Mouse (Mus musculus): ENCODE measurements around the gene Commd1. TPM values are rescaled to one million over a fixed set of nuclear protein-coding genes. Genes with fewer than 3 reads are reported as not detected.

Gene Commd1
- 52.9 and 62.5 TPM in 2 replicates for total RNA-seq (2017)

DNA sequence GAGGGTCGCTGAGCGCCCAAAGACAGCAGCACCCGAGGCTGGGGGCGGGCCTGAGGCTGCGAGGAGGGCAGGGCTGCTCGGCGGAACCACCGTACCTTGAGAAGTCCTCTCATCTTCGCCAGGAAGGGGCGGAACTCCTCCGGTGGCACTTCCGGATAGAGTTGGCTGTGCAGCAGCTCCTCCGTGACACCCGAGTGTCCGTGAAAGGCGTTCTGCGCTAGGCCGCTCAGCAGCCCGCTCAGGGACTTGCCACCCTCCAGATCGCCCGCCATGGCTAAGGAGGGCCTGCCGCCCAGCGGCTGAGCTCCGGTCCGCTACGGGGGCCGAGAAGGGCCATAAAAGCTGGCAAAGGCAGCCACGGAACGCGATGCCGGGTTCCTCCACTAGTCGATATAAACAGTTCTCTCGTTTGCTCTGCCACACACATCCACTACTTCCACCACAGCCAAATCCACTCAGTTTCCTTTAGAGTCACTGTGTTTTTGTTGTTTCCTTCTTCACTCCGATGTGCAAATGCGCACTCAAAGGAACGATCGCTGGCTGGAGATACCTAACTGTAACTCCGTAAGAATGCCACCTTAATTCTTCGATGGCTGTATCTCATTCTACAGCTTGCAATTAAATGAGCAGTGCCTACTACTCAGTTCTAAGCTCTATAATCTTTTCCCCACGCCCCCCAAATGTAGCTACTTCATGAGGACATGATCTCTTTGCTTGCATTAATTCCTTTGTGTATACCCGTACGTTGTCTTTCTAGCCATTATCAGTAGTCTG lies at the start of gene Commd1, which contains the start of gene Gm28048:
Gene Commd1 (minus strand): TSS at position 399 of the 774 bp plus-strand sequence.
Gene Gm28048 (minus strand): TSS at position 107 of the 774 bp plus-strand sequence.
- peak; percentile 93 for ATAC-seq (replicated peaks; ENCODE audit: low read depth, poor library complexity, severe bottlenecking)

DNA sequence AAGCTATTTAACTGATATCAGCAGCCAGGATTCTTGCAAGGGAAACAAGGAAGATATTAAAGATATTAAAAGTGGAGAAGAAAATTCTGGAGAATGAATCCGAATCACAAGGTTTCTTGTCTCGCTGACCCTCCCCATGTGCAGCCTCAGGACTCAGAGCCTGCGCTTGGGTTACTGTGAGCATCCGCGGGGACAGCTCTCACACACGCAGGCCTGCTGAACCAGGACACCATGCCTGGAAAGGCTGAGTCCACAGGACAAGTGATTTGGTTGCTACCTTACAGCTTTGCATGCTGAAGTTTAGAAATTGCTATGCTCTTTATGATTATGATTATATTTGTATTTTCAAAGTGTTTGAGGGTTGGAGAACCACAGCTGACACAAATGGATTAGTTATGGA lies 47.2 kb upstream of the Commd1 start:
- no peak for ATAC-seq (replicated peaks; ENCODE audit: low read depth, poor library complexity, severe bottlenecking)

DNA sequence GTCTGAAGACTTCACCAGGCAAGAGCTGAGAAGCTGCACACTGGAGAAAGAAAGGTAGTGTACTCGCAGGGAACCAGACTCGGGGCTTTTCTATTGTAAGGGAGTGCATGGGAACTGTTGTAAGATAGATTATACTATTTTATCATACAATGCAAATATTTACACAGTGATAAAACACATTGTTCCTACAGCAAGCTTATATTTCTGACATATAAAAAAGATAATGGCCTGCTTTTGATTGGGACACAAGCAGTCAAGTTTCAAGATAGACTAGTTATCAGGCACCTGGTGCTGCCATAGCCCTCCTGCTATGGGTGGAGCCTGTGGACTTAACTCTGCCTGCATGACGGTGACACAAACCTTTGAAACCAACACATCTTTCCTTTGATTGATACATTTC lies 46.8 kb upstream of the Commd1 start:
- ATAC-seq (replicated peaks; ENCODE audit: low read depth, poor library complexity, severe bottlenecking), result no peak

DNA sequence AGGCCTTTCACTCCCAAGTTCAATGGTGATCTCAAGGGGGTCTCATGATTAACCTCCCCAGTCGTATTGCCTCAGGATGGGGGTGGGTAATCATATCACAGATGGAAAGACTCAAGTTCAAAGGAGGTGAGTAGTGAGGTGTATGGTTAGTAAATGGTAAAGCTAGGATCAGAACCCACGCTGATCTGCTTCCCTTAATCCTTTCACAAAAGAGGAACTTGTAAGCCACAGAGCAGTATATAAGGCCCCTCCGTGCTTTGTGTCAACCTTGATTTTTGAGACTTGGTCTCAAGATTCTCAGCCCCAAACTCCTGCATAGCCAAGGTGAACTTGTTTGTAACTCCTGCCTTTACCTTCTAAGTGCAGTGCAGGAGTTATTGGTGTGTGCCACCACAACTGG lies 42.0 kb upstream of the Commd1 start:
- ATAC-seq (replicated peaks; ENCODE audit: low read depth, poor library complexity, severe bottlenecking), result 0 out of 2 replicates have a peak, but pooled peaks have one; percentile 50

DNA sequence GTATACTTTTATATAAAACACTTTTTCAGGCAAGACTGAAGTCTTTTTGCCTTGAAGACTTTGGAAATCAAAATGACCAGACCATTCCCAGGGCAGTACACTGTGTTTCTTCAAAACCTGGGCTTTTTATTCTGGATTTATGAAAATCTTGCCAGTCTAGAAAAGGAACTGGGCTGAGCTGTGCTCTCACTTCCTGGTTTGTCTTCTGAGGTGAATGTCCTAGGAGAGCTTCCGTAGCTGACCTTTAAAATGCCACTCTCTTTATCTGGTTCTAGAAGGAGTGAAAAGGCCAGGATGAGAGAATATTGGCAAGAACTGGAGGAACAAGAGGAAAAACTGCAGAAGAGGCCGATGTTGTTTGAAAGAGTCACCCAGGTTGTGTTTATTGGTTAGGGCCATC lies 41.0 kb upstream of the Commd1 start:
- no peak for ATAC-seq (replicated peaks; ENCODE audit: low read depth, poor library complexity, severe bottlenecking)

DNA sequence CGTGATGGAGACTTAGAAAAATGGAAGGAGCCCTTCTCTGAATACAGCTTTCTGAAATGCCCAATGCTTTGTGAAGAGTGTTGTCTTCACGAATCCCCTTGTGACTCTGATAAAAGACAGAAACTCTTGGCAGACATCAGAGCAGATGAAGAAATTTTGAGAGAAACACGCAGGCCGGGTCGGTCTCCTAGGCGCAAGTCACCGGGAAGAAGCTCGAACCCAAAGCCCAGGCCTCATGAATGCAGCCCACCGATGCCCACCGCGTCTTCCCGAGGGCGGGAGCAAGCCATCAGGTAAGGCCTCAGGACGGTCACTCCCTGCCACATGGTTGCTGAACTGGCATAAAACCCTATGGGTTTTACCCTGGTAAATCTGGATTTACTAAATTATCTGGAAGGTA lies 38.7 kb upstream of the Commd1 start:
- no peak for ATAC-seq (replicated peaks; ENCODE audit: low read depth, poor library complexity, severe bottlenecking)

DNA sequence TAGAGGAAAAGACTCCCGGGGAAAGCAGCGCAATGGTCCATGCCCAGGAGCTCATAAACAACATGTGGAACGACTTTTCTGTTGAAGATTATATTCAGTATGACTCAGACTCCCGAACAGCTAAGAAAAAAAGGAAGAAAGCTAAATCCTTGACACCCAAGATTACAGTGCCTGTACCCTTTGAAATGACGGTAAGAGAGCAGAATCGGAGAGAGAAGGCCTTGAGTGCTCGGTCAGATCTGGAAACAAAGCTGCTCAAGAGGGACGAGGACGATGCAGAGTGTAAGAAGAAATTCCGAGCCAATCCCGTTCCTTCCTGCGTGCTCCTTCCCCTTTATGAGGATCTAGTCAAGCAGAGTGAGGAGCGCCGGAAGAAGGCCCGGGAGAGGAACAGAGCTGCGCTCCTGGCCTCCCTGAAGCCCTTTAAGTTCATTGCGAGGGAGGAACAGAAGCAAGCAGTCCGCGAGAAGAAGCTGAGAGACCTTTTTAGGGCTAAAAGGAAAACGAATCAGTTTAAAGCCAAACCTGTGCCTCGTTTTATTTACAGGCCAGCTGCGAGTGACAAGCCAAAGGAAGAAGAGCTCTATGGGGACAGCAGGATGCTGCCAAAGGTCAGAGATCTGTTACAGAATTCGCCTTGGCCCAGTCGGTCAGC lies 38.1 kb upstream of the Commd1 start:
- ATAC-seq (replicated peaks; ENCODE audit: low read depth, poor library complexity, severe bottlenecking), result no peak

DNA sequence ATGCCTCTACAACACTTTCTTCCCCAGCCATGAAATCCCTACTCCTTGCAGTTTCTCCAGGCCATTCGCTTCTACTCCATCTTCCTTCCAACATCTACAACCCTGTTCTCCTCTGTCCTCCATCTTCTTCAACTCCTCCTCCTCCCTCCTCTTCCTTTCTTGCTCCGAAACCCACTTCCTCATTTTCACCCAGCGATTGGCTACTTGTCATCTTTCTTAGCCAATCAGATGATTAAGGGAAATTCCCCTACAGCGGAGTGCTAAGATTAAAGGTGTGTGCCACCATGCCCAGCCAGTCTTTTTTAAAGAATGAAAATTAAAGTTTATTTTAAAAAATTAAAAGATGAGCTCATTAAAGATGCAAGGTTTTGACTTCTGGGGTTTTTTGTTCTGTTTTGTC lies 35.8 kb upstream of the Commd1 start:
- no peak for ATAC-seq (replicated peaks; ENCODE audit: low read depth, poor library complexity, severe bottlenecking)

DNA sequence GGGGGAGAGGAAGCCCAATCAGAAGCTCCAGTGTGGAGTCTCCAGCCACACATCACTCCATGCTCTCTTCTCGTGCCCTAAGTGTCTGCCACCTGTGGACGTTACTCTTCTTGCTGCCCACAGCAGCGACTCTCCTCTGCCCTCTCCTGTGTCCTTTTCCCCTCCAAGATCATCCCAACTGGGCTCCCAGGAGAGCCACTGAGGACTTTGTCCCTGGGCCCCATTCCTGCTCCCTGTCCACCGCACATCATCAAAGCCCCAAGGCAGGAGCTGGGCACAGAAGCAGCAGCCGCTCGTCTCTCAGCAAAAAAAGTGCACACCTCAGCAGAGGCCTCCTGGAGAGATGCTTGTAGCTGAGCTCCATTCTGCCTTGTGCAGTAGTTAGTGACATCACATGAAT lies 32.8 kb upstream of the Commd1 start:
- no peak for ATAC-seq (replicated peaks; ENCODE audit: low read depth, poor library complexity, severe bottlenecking)

DNA sequence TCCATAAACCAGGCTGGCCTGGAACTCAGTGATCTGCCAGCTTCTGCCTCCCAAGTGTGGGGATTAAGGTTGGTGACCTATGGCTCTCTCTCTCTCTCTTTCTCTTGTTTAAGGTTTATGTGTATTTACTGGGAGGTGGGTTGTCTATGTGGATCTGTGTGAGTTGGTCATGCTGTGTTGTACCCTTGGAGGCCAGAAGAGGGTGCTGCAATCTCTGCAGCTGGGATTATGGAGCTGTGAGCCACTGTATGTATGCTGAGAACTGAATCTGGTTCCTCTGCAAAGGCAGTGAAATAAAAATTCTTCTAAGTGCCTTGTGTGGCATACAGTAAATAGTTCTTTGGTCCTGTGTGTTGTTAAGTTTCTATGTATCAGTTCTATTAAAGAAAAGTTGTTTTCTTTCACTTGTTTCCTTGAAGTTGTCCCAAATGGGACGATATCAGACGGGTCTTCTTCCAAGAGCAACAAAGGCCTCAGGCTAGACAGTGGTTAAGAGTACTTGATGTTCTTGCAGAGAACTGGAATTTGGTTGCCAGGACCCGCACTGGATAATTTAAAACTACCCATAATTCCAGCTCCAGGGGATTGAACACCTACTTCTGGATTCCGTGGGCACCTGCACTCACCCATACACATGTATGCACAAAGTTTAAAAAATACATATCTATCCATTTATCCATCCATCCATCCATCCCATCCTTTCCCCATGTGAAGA lies 31.6 kb upstream of the Commd1 start:
- ATAC-seq (replicated peaks; ENCODE audit: low read depth, poor library complexity, severe bottlenecking), result peak; percentile 83

DNA sequence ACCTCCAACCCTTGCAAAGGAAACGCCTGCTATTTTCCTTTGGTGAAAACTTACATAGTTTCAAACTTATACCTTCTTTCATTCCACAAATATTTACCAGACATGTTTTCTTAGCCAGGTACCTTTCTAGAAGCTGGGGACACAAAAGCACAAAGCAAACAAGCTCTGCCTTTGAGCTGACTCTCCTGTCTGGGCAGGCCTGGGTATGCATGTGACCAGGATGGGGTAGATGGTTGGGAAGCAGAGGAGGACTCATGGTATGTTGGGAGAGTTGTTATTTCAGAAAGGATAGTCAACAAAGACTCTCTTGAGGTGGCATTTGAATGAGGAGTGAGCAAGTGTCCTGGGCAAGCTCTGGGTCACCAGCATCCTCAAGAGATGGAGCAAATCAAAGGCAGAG lies 30.9 kb upstream of the Commd1 start:
- no peak for ATAC-seq (replicated peaks; ENCODE audit: low read depth, poor library complexity, severe bottlenecking)

DNA sequence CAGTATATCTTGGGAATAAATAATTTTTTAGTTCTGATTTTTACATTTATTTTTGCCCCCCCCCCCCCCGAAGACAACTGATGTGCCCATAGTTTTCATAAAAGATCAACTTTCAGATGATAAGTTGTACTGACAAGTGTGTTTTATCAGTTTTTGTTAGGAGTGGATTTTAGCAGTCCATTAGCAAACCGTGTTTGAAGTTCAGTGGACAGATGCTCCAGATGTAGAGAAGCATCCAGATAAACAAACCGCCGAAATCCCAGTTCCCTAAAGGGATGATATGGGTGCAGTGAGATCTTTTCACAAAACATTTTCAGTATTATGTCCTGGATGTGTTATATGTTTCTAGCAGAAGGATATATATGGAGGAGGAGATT lies 26.6 kb upstream of the Commd1 start:
- no peak for ATAC-seq (replicated peaks; ENCODE audit: low read depth, poor library complexity, severe bottlenecking)

DNA sequence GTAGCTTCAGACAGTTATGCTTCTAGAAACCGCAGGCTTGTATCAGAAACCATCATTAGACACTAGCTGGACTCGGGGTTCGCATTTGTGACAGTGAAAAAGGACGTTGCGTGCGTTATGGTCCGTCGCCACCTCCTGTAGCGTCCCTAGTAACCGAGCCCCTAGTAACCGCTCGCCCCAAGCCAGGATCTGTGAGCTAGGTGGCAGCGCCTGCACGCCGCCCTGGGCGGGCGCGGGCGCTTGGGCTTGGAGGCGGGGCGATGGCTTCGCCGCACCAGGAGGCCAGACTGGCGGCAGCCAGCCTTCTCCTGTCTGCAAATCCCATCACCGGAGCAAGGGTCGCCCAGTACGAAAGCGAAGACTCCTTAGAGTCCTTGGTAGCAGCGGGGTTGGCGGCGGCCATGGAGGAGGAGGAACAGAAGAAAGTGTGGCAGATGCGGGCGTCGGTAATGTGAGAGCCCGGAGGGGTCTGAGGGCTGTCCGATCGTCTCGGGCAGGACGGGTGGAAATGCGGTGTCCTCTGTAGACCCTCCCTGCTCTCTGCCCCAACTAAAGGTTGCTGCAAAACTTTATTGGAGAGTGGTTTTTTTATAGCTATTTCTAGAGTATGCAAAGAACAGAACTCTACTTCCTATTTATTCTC lies 26.1 kb upstream of the Commd1 start:
- ATAC-seq (replicated peaks; ENCODE audit: low read depth, poor library complexity, severe bottlenecking), result peak; percentile 80

DNA sequence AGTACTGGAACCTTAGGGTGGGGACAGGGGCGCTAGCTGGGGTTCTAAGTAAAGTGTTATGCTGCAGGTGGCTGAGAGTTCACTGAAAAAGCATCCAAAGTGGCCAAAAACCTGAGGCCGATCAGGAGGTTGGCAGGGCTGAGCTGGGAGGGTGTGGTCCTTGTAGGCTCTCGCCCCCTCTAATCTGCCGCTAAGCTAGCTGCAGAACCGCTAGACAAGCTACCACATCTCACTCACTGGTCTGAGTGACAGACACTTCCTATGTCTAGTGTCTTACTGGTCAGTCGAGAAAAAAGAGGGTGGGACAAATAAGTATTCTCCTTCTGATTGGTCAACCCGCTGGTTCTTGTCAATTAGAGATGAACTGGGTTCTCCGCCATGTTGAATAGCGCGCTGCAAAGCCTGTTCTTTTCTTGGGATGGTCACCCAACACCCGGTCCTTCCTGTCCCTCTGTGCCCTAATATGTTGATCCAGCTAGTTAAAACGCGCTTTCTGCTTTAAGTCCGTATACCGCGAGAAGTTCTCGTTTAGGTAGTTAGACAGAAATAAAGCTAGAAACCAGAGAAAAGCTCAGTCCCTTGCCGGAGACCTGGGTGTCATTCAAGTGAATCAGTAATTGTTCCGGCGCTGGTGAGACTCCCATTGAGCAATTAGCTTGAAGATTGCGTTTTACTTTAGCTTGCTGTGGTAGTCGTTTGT lies 25.4 kb upstream of the Commd1 start, which contains the start of gene Fam161a:
Gene Fam161a (plus strand): TSS at position 51 of the 700 bp plus-strand sequence.
- ATAC-seq (replicated peaks; ENCODE audit: low read depth, poor library complexity, severe bottlenecking), result peak; percentile 93

DNA sequence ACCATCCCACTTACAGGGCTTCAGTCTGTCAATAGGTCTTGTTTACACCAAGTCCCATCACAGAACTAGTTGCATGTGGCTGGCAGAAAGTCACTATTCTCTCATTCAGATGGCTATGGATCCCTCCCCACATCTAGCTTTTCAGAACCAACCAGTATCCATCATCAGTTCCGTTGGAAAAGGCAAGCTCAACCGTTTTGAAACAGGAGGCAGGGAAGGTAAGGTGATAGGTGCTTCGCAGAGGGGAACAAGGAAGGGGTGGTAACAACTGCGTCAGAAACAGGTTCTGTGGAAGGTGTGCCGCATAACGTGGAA lies 24.9 kb upstream of the Commd1 start:
- no peak for ATAC-seq (replicated peaks; ENCODE audit: low read depth, poor library complexity, severe bottlenecking)

DNA sequence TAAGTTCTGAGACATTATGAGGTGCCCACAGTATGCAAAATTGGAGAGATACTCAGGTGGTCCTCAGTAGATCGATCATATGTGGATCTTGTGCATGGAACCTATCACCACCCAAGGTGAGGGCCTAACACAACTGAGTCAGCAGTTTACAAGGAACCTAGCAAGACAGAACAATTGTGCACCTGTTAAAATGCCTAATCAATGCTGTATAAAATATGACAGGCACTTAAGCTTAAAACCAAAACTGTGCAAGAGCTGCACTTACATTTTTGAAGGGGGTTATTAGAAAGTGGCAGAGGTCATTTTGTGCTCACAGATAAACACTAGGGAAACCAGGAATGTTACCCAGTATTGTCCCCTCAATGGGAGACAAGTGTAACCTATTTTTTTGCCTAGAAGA lies 23.1 kb upstream of the Commd1 start:
- no peak for ATAC-seq (replicated peaks; ENCODE audit: low read depth, poor library complexity, severe bottlenecking)

DNA sequence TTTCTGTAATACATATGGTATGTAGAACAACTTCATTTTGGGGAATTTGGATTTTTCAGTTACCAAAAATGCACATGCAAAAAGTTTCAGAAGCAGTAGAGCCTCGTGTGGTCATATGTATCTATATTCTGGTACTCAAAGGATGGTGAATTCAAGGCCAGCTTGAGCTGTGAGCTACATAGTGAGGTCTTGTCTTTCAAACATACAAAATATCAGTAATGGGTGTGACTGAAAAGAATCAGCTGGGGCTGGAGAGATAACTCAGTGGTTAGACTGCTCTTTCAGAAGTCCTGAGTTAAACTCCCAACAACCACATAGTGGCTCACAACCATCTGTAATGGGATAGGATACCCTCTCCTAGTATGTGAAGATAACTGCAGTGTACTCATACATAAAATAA lies 16.1 kb upstream of the Commd1 start:
- no peak for ATAC-seq (replicated peaks; ENCODE audit: low read depth, poor library complexity, severe bottlenecking)

DNA sequence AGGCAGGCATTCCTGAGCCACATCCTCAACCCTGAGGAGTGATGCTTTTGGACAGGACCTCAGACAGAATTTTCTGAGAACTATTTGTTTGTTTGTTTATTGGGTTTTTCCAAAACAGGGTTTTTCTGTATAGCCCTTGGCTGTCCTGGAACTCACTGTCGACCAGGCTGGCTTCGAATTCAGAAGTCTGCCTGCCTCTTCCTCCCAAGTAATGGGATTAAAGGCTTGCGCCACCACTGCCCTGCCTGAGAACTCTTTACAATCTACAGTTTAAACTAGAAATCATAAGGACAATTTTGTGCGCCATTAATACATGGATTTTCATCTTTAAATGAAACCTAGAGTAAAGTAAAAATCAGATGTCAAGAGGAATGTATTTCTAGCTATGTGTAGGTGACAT lies 13.3 kb upstream of the Commd1 start:
- ATAC-seq (replicated peaks; ENCODE audit: low read depth, poor library complexity, severe bottlenecking), result no peak

DNA sequence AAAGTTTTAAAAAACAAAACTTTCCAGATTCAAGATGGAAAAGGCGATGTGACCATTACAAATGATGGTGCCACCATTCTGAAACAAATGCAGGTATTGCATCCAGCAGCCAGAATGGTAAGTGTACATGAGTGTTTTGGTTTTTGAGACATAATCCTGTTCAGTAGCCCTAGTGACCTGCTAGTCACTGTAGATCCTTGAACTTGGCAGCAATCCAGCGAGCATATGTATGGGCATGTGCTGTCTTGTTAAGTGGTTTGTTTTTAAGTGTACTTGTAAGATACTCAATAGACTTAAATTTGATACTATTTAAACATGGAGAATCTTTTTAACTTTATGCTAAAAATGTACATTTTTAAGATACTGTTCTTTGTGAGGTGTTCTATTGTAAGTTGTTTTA lies 12.1 kb upstream of the Commd1 start:
- ATAC-seq (replicated peaks; ENCODE audit: low read depth, poor library complexity, severe bottlenecking), result no peak

DNA sequence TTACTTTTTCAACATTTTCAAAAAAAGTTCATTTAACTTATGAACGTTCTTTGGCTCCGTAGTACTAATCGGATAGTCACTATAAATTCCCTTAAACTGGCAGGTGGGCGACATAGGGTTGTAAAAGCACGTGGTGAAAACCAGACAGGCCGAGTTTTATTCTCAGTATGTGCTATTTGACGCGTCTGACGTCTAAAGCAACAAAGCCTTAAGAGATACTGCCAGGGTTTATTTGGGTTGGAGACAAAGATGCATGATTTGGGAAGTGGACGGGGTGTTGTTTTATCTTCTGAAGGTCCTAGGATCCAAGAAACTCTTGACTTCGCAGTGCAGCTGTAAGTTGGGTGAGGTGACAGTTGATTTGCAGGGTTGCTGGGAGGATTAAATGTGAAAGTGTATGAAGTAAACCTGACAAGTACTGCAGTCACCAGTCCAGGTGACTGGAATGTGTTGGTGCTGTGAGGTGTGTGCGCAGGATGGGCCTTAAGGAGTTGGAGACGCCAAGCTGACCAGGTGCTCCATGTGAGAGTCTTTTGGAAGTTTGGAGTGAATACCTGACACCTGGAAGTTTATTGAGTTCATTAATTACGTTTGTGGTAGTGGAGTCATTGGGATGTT lies 9.1 kb upstream of the Commd1 start:
- no peak for ATAC-seq (replicated peaks; ENCODE audit: low read depth, poor library complexity, severe bottlenecking)
